Mouse (Mus musculus) embryonic fibroblast, embryonic 13.5 days (primary cell): ENCODE data around the gene Mad2l1.
A peak's percentile ranks its signal among the peaks of the same experiment; 100 is the strongest.

Source experiments
- CTCF ChIP-seq: IDR thresholded peaks from 2 replicates; pipeline ENCODE4 v1.5.1; 2011; ENCODE audit warnings: mild to moderate bottlenecking, control low read depth, low read length, moderate library complexity, borderline replicate concordance; ENCODE audit not compliant: insufficient read depth
- POLR2A ChIP-seq: IDR thresholded peaks from 2 replicates; pipeline ENCODE4 v1.6.1; 2011; ENCODE audit warnings: low read depth, mild to moderate bottlenecking, control low read depth, low read length, moderate library complexity

GRCm38 (mm10) chr6:66535028-66535862, at the start of gene Mad2l1:
- TF ChIP-seq CTCF (no peak), POLR2A (peak; percentile 98)
